Mouse (Mus musculus) hindbrain, embryonic 13.5 days (tissue): Measurements from ENCODE around the gene Pla2g2e. TPM values are rescaled to one million over a fixed set of nuclear protein-coding genes. Genes with fewer than 3 reads are reported as not detected.

ENCODE experiments used
- ATAC-seq: fragments of 200-750 bp; cut with Nextera tagmentation; 2 replicates; pipeline ENCODE4 v1.8.0; 2017; ENCODE audit warnings: moderate TSS enrichment; ENCODE audit not compliant: low FRiP score
- H3K27ac ChIP-seq: fragments of 300-500 bp; sonication (generic); 2 replicates; pipeline ENCODE4 v1.5.1; 2015; ENCODE audit warnings: inconsistent platforms, mild to moderate bottlenecking, moderate library complexity
- H3K27me3 ChIP-seq: fragments of 300-500 bp; sonication (generic); 2 replicates; pipeline ENCODE4 v1.6.1; 2015; ENCODE audit warnings: mild to moderate bottlenecking, inconsistent platforms
- H3K36me3 ChIP-seq: fragments of 300-500 bp; sonication (generic); 2 replicates; pipeline ENCODE4 v1.6.1; 2015; ENCODE audit warnings: mild to moderate bottlenecking, inconsistent platforms
- H3K4me1 ChIP-seq: fragments of 300-500 bp; sonication (generic); replicated peaks from 2 replicates; pipeline ENCODE4 v1.6.1; 2015; ENCODE audit warnings: inconsistent platforms
- H3K4me2 ChIP-seq: fragments of 300-500 bp; sonication (generic); 2 replicates; pipeline ENCODE4 v1.6.1; 2015; ENCODE audit warnings: inconsistent platforms, mild to moderate bottlenecking, moderate library complexity
- H3K4me3 ChIP-seq: fragments of 300-500 bp; sonication (generic); 2 replicates; pipeline ENCODE4 v1.5.1; 2015; ENCODE audit warnings: mild to moderate bottlenecking, inconsistent platforms
- H3K9ac ChIP-seq: fragments of 300-500 bp; sonication (generic); 2 replicates; pipeline ENCODE4 v1.6.1; 2015; ENCODE audit warnings: mild to moderate bottlenecking, inconsistent platforms
- H3K9me3 ChIP-seq: fragments of 300-500 bp; sonication (generic); 2 replicates; pipeline ENCODE4 v1.6.1; 2016; ENCODE audit warnings: inconsistent platforms
- WGBS: fragments of 180-500 bp; shearing (Covaris S2); methylation state at CpG from one replicate; pipeline ENCODE4 v1.1.7; 2015; 5-methylcytosine and 5-hydroxymethylcytosine counted together
- polyA plus RNA-seq: library from polyadenylated mRNA; unstranded; fragments of >200 nt; fragmentation: Nextera tagmentation; extraction: Ambion mirVana; gene quantifications from 2 replicates; pipeline ENCODE4 v1.2.1, GENCODE M21; 2015

The Pla2g2e gene
- polyA plus RNA-seq, 1 experiment from 2014 or later = not detected

- Histone ChIP-seq H3K36me3 (no peaks in the 10 kb centered on the region), H3K27ac (no peak overlapping the region), H3K4me2 (no peak overlapping the region), H3K4me1 (peaks cover 7% of the 10 kb centered on the region), H3K4me3 (no peak overlapping the region), H3K9me3 (no peaks in the 10 kb centered on the region), H3K9ac (no peak overlapping the region), H3K27me3 (peaks cover 6% of the 10 kb centered on the region; the same call in 1 of the 2 replicates)
- 60% methylated on average over 2 of the region's 2 CpGs for WGBS
- no peak for ATAC-seq
Observed at GRCm38 (mm10) chr4:138925561-138925960, 47.8 kb downstream of the Pla2g2e start.

Other genes starting within 250 kb of the Pla2g2e start
- 1.3 TPM in 2 replicates for gene Vwa5b1, start 242.1 kb upstream of the Pla2g2e start, polyA plus RNA-seq
- gene Pla2g2c, start 153.2 kb upstream of the Pla2g2e start, polyA plus RNA-seq = 0.44 and 0.91 TPM in 2 replicates
- gene Ubxn10, start 140.8 kb upstream of the Pla2g2e start, polyA plus RNA-seq = 3.8 and 4.1 TPM in 2 replicates
- gene Pla2g2f, start 120.3 kb upstream of the Pla2g2e start, polyA plus RNA-seq = 0.06 and 0.13 TPM in 2 replicates
- 0.90 and 1.8 TPM in 2 replicates for gene Pla2g2d, start 102.2 kb upstream of the Pla2g2e start, polyA plus RNA-seq
- 0.25 and 0.49 TPM in 2 replicates for gene Pla2g5, start 14.5 kb upstream of the Pla2g2e start, polyA plus RNA-seq
- gene Gm13030, start 4.0 kb upstream of the Pla2g2e start, polyA plus RNA-seq = not detected in 2 replicates
- gene Otud3, start 36.0 kb downstream of the Pla2g2e start, polyA plus RNA-seq = 2.5 and 3.5 TPM in 2 replicates
- not detected in 2 replicates for gene Rnf186, start 89.2 kb downstream of the Pla2g2e start, polyA plus RNA-seq
- 0.89 and 1.3 TPM in 2 replicates for gene Tmco4, start 94.9 kb downstream of the Pla2g2e start, polyA plus RNA-seq
- gene Htr6, start 197.6 kb downstream of the Pla2g2e start, polyA plus RNA-seq = 0.18 and 0.27 TPM in 2 replicates
- 40.8 and 45.3 TPM in 2 replicates for gene Nbl1, start 215.1 kb downstream of the Pla2g2e start, polyA plus RNA-seq